Mouse (Mus musculus) ZHBTc4 (cell line): Measurements from ENCODE around the gene 1700109H08Rik.
"Not testable (repeated sequence)": the region's sequence is repeated elsewhere in the genome, so short reads cannot be mapped to it uniquely, and the experiment has no call there.

Experiments used
- DNase-seq: peaks from one replicate; pipeline ENCODE4 v3.0.0-alpha.2; 2011; ENCODE audit warnings: low read depth, low spot score

Gene 1700109H08Rik

GRCm38 (mm10) chr5:3598766-3599165, 27.4 kb downstream of the 1700109H08Rik start:
- no peak for DNase-seq

- no peak for DNase-seq
These were observed 28.9 kb downstream of the 1700109H08Rik start for GRCm38 (mm10) chr5:3600298-3600697.

GRCm38 (mm10) chr5:3600790-3601189, 29.4 kb downstream of the 1700109H08Rik start:
- no peak for DNase-seq

GRCm38 (mm10) chr5:3607114-3607513, 35.7 kb downstream of the 1700109H08Rik start:
- no peak for DNase-seq

GRCm38 (mm10) chr5:3609241-3609640, 37.9 kb downstream of the 1700109H08Rik start:
- DNase-seq = no peak

- DNase-seq = not testable (repeated sequence)
These were observed 40.5 kb downstream of the 1700109H08Rik start for GRCm38 (mm10) chr5:3611835-3612234.

GRCm38 (mm10) chr5:3620486-3620885, 49.1 kb downstream of the 1700109H08Rik start:
- DNase-seq = no peak

- peak; percentile 16 for DNase-seq
These were observed 58.7 kb downstream of the 1700109H08Rik start for GRCm38 (mm10) chr5:3630055-3630454.

GRCm38 (mm10) chr5:3631512-3632271, 60.3 kb downstream of the 1700109H08Rik start:
- DNase-seq = no peak

- DNase-seq = no peak
These were observed 60.9 kb downstream of the 1700109H08Rik start for GRCm38 (mm10) chr5:3632285-3632684.

- no peak for DNase-seq
These were observed 61.9 kb downstream of the 1700109H08Rik start for GRCm38 (mm10) chr5:3633315-3633714.

- peak; percentile 35 for DNase-seq
These were observed 62.6 kb downstream of the 1700109H08Rik start for GRCm38 (mm10) chr5:3633951-3634350.
